Mouse (Mus musculus): ENCODE measurements at regions not wholly inside any gene's neighbourhood (a gene's known extent, or its start where the extent isn't known, plus 50 kb on each side); places are given as distances from the start of the nearest gene placed in this dataset.

- H3K27ac ChIP-seq (ENCODE audit: low read length) = no peak overlapping the region
- no peaks in the 10 kb centered on the region for H3K9me3 ChIP-seq (replicated peaks; ENCODE audit: control insufficient read depth, low read length)
- WGBS = 75% methylated on average over 5 of the region's 5 CpGs
- H3K9ac ChIP-seq (ENCODE audit: low read length) = no peak overlapping the region
- no peaks in the 10 kb centered on the region for H3K36me3 ChIP-seq (ENCODE audit: control insufficient read depth, insufficient read depth)
- no peaks in the 10 kb centered on the region for H3K27me3 ChIP-seq (ENCODE audit: control insufficient read depth, insufficient read depth, low read length)
- ATAC-seq (replicated peaks; ENCODE audit: extremely low read depth, insufficient read depth, low FRiP score) = no peak
- no peaks in the 10 kb centered on the region for H3K4me1 ChIP-seq (ENCODE audit: control insufficient read depth, insufficient read depth, low read length)
- no peak overlapping the region for H3K4me2 ChIP-seq (ENCODE audit: low read depth, low read length)
- no peak overlapping the region for H3K4me3 ChIP-seq (ENCODE audit: low read length)
Observed at GRCm38 (mm10) chr16:29871395-29871794, 192.8 kb upstream of the Hes1 start.

- Histone ChIP-seq H3K4me2 (ENCODE audit: low read depth, low read length) (no peak overlapping the region), H3K9ac (ENCODE audit: low read length) (no peak overlapping the region), H3K4me1 (ENCODE audit: control insufficient read depth, insufficient read depth, low read length) (peaks cover 4% of the 10 kb centered on the region), H3K27me3 (ENCODE audit: control insufficient read depth, insufficient read depth, low read length) (peaks cover 6% of the 10 kb centered on the region; the same call in 1 of the 2 replicates), H3K4me3 (ENCODE audit: low read length) (no peak overlapping the region), H3K27ac (ENCODE audit: low read length) (no peak overlapping the region), H3K36me3 (ENCODE audit: control insufficient read depth, insufficient read depth) (no peaks in the 10 kb centered on the region), H3K9me3 (replicated peaks; ENCODE audit: control insufficient read depth, low read length) (no peaks in the 10 kb centered on the region)
- WGBS = 60% methylated on average over 8 of the region's 8 CpGs
- ATAC-seq (replicated peaks; ENCODE audit: extremely low read depth, insufficient read depth, low FRiP score) = no peak
Observed at GRCm38 (mm10) chr16:29876196-29876595, 188.0 kb upstream of the Hes1 start.

- H3K36me3 ChIP-seq (ENCODE audit: control insufficient read depth, insufficient read depth) = no peaks in the 10 kb centered on the region
- H3K27me3 ChIP-seq (ENCODE audit: control insufficient read depth, insufficient read depth, low read length) = peaks cover 6% of the 10 kb centered on the region; the same call in 1 of the 2 replicates
- 42% methylated on average over 10 of the region's 10 CpGs for WGBS
- H3K4me3 ChIP-seq (ENCODE audit: low read length) = no peak overlapping the region
- H3K9me3 ChIP-seq (replicated peaks; ENCODE audit: control insufficient read depth, low read length) = no peaks in the 10 kb centered on the region
- H3K9ac ChIP-seq (ENCODE audit: low read length) = no peak overlapping the region
- no peak overlapping the region for H3K27ac ChIP-seq (ENCODE audit: low read length)
- H3K4me1 ChIP-seq (ENCODE audit: control insufficient read depth, insufficient read depth, low read length) = peaks cover 18% of the 10 kb centered on the region
- H3K4me2 ChIP-seq (ENCODE audit: low read depth, low read length) = no peak overlapping the region
- no peak for ATAC-seq (replicated peaks; ENCODE audit: extremely low read depth, insufficient read depth, low FRiP score)
Observed at GRCm38 (mm10) chr16:29877372-29878123, 186.6 kb upstream of the Hes1 start.

- Histone ChIP-seq H3K4me2 (ENCODE audit: low read depth, low read length) (no peak overlapping the region), H3K4me1 (ENCODE audit: control insufficient read depth, insufficient read depth, low read length) (peaks cover 32% of the 10 kb centered on the region), H3K27me3 (ENCODE audit: control insufficient read depth, insufficient read depth, low read length) (peaks cover 6% of the 10 kb centered on the region; the same call in 1 of the 2 replicates), H3K9me3 (replicated peaks; ENCODE audit: control insufficient read depth, low read length) (no peaks in the 10 kb centered on the region), H3K27ac (ENCODE audit: low read length) (no peak overlapping the region), H3K9ac (ENCODE audit: low read length) (no peak overlapping the region), H3K36me3 (ENCODE audit: control insufficient read depth, insufficient read depth) (no peaks in the 10 kb centered on the region), H3K4me3 (ENCODE audit: low read length) (no peak overlapping the region)
- no peak for ATAC-seq (replicated peaks; ENCODE audit: extremely low read depth, insufficient read depth, low FRiP score)
- 80% methylated on average over 6 of the region's 6 CpGs for WGBS
Observed at GRCm38 (mm10) chr16:29879665-29880064, 184.5 kb upstream of the Hes1 start.

- Histone ChIP-seq H3K9ac (ENCODE audit: low read length) (no peak overlapping the region), H3K27me3 (ENCODE audit: control insufficient read depth, insufficient read depth, low read length) (peaks cover 6% of the 10 kb centered on the region; the same call in 1 of the 2 replicates), H3K4me1 (ENCODE audit: control insufficient read depth, insufficient read depth, low read length) (peaks cover 43% of the 10 kb centered on the region), H3K27ac (ENCODE audit: low read length) (peak overlapping the region; percentile 85), H3K4me2 (ENCODE audit: low read depth, low read length) (peak overlapping the region; percentile 18), H3K4me3 (ENCODE audit: low read length) (no peak overlapping the region), H3K36me3 (ENCODE audit: control insufficient read depth, insufficient read depth) (no peaks in the 10 kb centered on the region), H3K9me3 (replicated peaks; ENCODE audit: control insufficient read depth, low read length) (no peaks in the 10 kb centered on the region)
- no peak; the same call in 1 of the 2 replicates for ATAC-seq (replicated peaks; ENCODE audit: extremely low read depth, insufficient read depth, low FRiP score)
- WGBS = 22% methylated on average over 12 of the region's 12 CpGs
Observed at GRCm38 (mm10) chr16:29881497-29881896, 182.7 kb upstream of the Hes1 start.

- H3K9ac ChIP-seq (ENCODE audit: low read length) = peak overlapping the region; percentile 50; the same call in 1 of the 2 replicates
- ATAC-seq (replicated peaks; ENCODE audit: extremely low read depth, insufficient read depth, low FRiP score) = peak; percentile 83
- H3K27me3 ChIP-seq (ENCODE audit: control insufficient read depth, insufficient read depth, low read length) = peaks cover 6% of the 10 kb centered on the region; the same call in 1 of the 2 replicates
- WGBS = 14% methylated on average over 10 of the region's 10 CpGs
- no peaks in the 10 kb centered on the region for H3K36me3 ChIP-seq (ENCODE audit: control insufficient read depth, insufficient read depth)
- peaks cover 43% of the 10 kb centered on the region for H3K4me1 ChIP-seq (ENCODE audit: control insufficient read depth, insufficient read depth, low read length)
- H3K9me3 ChIP-seq (replicated peaks; ENCODE audit: control insufficient read depth, low read length) = no peaks in the 10 kb centered on the region
- no peak overlapping the region for H3K4me3 ChIP-seq (ENCODE audit: low read length)
- H3K4me2 ChIP-seq (ENCODE audit: low read depth, low read length) = peak overlapping the region; percentile 18; the same call in 1 of the 2 replicates
- peak overlapping the region; percentile 85 for H3K27ac ChIP-seq (ENCODE audit: low read length)
Observed at GRCm38 (mm10) chr16:29882226-29882972, 181.8 kb upstream of the Hes1 start.

GRCm38 (mm10) chr16:29883252-29883992 lies 180.8 kb upstream of the Hes1 start:
- H3K36me3 ChIP-seq (ENCODE audit: control insufficient read depth, insufficient read depth) = no peaks in the 10 kb centered on the region
- no peak overlapping the region for H3K4me2 ChIP-seq (ENCODE audit: low read depth, low read length)
- peaks cover 43% of the 10 kb centered on the region for H3K4me1 ChIP-seq (ENCODE audit: control insufficient read depth, insufficient read depth, low read length)
- WGBS = 45% methylated on average over 10 of the region's 10 CpGs
- H3K9me3 ChIP-seq (replicated peaks; ENCODE audit: control insufficient read depth, low read length) = no peaks in the 10 kb centered on the region
- H3K27me3 ChIP-seq (ENCODE audit: control insufficient read depth, insufficient read depth, low read length) = peaks cover 6% of the 10 kb centered on the region; the same call in 1 of the 2 replicates
- no peak overlapping the region for H3K4me3 ChIP-seq (ENCODE audit: low read length)
- no peak for ATAC-seq (replicated peaks; ENCODE audit: extremely low read depth, insufficient read depth, low FRiP score)
- no peak overlapping the region for H3K9ac ChIP-seq (ENCODE audit: low read length)
- H3K27ac ChIP-seq (ENCODE audit: low read length) = no peak overlapping the region

- 73% methylated on average over 4 of the region's 4 CpGs for WGBS
- Histone ChIP-seq H3K4me2 (ENCODE audit: low read depth, low read length) (no peak overlapping the region), H3K4me1 (ENCODE audit: control insufficient read depth, insufficient read depth, low read length) (peaks cover 43% of the 10 kb centered on the region), H3K27me3 (ENCODE audit: control insufficient read depth, insufficient read depth, low read length) (peaks cover 2% of the 10 kb centered on the region; the same call in 1 of the 2 replicates), H3K36me3 (ENCODE audit: control insufficient read depth, insufficient read depth) (no peaks in the 10 kb centered on the region), H3K27ac (ENCODE audit: low read length) (no peak overlapping the region), H3K4me3 (ENCODE audit: low read length) (no peak overlapping the region), H3K9ac (ENCODE audit: low read length) (no peak overlapping the region), H3K9me3 (replicated peaks; ENCODE audit: control insufficient read depth, low read length) (no peaks in the 10 kb centered on the region)
- ATAC-seq (replicated peaks; ENCODE audit: extremely low read depth, insufficient read depth, low FRiP score) = no peak
Observed at GRCm38 (mm10) chr16:29884899-29885298, 179.3 kb upstream of the Hes1 start.

Measured in heart, embryonic 16.5 days (tissue).